In genomic region chr7:127076188-127076587, GRCm38 (mm10) we compare ENCODE assay signal across 27 mouse cellular contexts. TPM values are rescaled to one million over a fixed set of nuclear protein-coding genes. Genes with fewer than 3 reads are reported as not detected.
DNase-seq lines count a peak whose midpoint lies in the region; ATAC-seq and TF ChIP-seq lines count a peak whose summit lies in the region.
"Had no signal": no experiment of that assay in that cellular context is flagged by ENCODE, and none has a peak within 500 bp of the region (broad histone marks: within the 10 kb centered on the region; RNA-seq: fewer than 3 reads in every experiment).

No protein-coding gene starts in this region.

- 88% methylated on average over 5 of the region's 5 CpGs for WGBS in kidney, embryonic 15.5 days

- in situ Hi-C loops in Patski (cut with MboI; ENCODE audit: low pct_unique_long_range_greater_than_20kb) = no loop called here

- no peak overlapping the region for H3K9ac ChIP-seq in kidney, embryonic 15.5 days
- H3K9ac ChIP-seq: embryonic facial prominence, embryonic 12.5 days; forebrain, embryonic 15.5 days; hindbrain, embryonic 15.5 days; limb, embryonic 12.5 days; lung, embryonic 15.5 days had no signal

- POLR2A ChIA-PET in Patski (lab: Charles Lee) = no interaction called here

- H3K4me3 ChIP-seq in kidney, embryonic 15.5 days (replicated peaks) = no peak overlapping the region
- H3K4me3 ChIP-seq: embryonic facial prominence, embryonic 12.5 days; forebrain, embryonic 10.5 days; forebrain, embryonic 15.5 days; hindbrain, embryonic 10.5 days; hindbrain, embryonic 15.5 days; limb, embryonic 12.5 days; lung, embryonic 15.5 days; midbrain, embryonic 10.5 days had no signal

- intact Hi-C loops in left cerebral cortex, postnatal 14 days (cut with DNase I) = no loop called here

- H3K9me3 ChIP-seq in kidney, embryonic 15.5 days (replicated peaks) = no peaks in the 10 kb centered on the region
- H3K9me3 ChIP-seq: embryonic facial prominence, embryonic 12.5 days; forebrain, embryonic 10.5 days; forebrain, embryonic 15.5 days; hindbrain, embryonic 10.5 days; hindbrain, embryonic 15.5 days; lung, embryonic 15.5 days; midbrain, embryonic 10.5 days had no signal

- no peaks in the 10 kb centered on the region for H3K36me3 ChIP-seq in kidney, embryonic 15.5 days
- H3K36me3 ChIP-seq: embryonic facial prominence, embryonic 12.5 days; forebrain, embryonic 10.5 days; forebrain, embryonic 15.5 days; hindbrain, embryonic 10.5 days; hindbrain, embryonic 15.5 days; limb, embryonic 12.5 days; lung, embryonic 15.5 days; midbrain, embryonic 10.5 days had no signal

- DNase-seq in 3134 (ENCODE audit: extremely low read depth, insufficient read length, low spot score) (peak; percentile 49), Patski (ENCODE audit: low read depth, low spot score) (peak; percentile 72), MN1 (ENCODE audit: low spot score) (no peak)
- peak; percentile 48 to 81 for DNase-seq in kidney, postnatal 25 days
- DNase-seq in left cerebral cortex, postnatal 14 days (ENCODE audit: low spot score in 2 of 2) = no peak
- no peak for DNase-seq in ovary, postnatal 14 days (ENCODE audit: low spot score)
- DNase-seq: adrenal gland, postnatal 10 days; cerebellum, adult 8-10 months; cerebellum, postnatal 36 days; gastrocnemius, postnatal 10 days; heart, postnatal 14 days; thymus, adult 2 months; thymus, postnatal 36 days had no signal

- CTCF ChIA-PET in Patski (lab: Charles Lee) = no interaction called here

- H3K27ac ChIP-seq in kidney, embryonic 15.5 days = peak overlapping the region; percentile 45; the same call in 1 of the 2 replicates
- H3K27ac ChIP-seq: embryonic facial prominence, embryonic 12.5 days; forebrain, embryonic 10.5 days; forebrain, embryonic 15.5 days; hindbrain, embryonic 10.5 days; hindbrain, embryonic 15.5 days; limb, embryonic 12.5 days; lung, embryonic 15.5 days; midbrain, embryonic 10.5 days had no signal

- ATAC-seq in Patski = peak; percentile 17
- ATAC-seq in kidney, embryonic 15.5 days (replicated peaks; ENCODE audit: low FRiP score) = peak; percentile 58
- ATAC-seq: forebrain, embryonic 15.5 days; inflammation-experienced regulatory T-cells, adult 6 months; midbrain, embryonic 16.5 days had no signal

- no peaks in the 10 kb centered on the region for H3K27me3 ChIP-seq in Patski
- no peaks in the 10 kb centered on the region for H3K27me3 ChIP-seq in kidney, embryonic 15.5 days
- H3K27me3 ChIP-seq: embryonic facial prominence, embryonic 12.5 days; forebrain, embryonic 15.5 days; hindbrain, embryonic 15.5 days; limb, embryonic 12.5 days; lung, embryonic 15.5 days had no signal

- peaks cover 19% of the 10 kb centered on the region for H3K4me1 ChIP-seq in kidney, embryonic 15.5 days
- H3K4me1 ChIP-seq: embryonic facial prominence, embryonic 12.5 days; forebrain, embryonic 15.5 days; hindbrain, embryonic 10.5 days; hindbrain, embryonic 15.5 days; limb, embryonic 12.5 days had no signal

- TF ChIP-seq CTCF in Patski (IDR thresholded peaks at IDR 0.05) = no peak

- H3K4me2 ChIP-seq in kidney, embryonic 15.5 days = no peak overlapping the region
- H3K4me2 ChIP-seq: embryonic facial prominence, embryonic 12.5 days; forebrain, embryonic 15.5 days; hindbrain, embryonic 15.5 days; limb, embryonic 12.5 days; lung, embryonic 15.5 days had no signal

RNA-seq across cellular contexts. Expression of gene Zg16, which starts 10.9 kb away (rescaled TPM):
- not detected for polyA plus RNA-seq in Patski (2021)
- polyA plus RNA-seq in kidney, embryonic 15.5 days (2015; fragmentation: Nextera tagmentation; extraction: Ambion mirVana) = not detected in 2 replicates
- not detected for total RNA-seq in left cerebral cortex, postnatal 14 days (2021)
- total RNA-seq: gastrocnemius, postnatal 10 days; heart, postnatal 14 days; left cerebral cortex, postnatal 10 days had no signal
- polyA plus RNA-seq: embryonic facial prominence, embryonic 12.5 days; forebrain, embryonic 10.5 days; forebrain, embryonic 15.5 days; heart, embryonic 14.5 days; hindbrain, embryonic 10.5 days; hindbrain, embryonic 15.5 days; limb, embryonic 12.5 days; lung, embryonic 15.5 days; midbrain, embryonic 10.5 days; midbrain, embryonic 16.5 days; neural tube, embryonic 11.5 days had no signal

RNA-seq across cellular contexts. Expression of gene AI467606, which starts 15.0 kb away (rescaled TPM):
- polyA plus RNA-seq in Patski (2021) = 0.71 TPM
- polyA plus RNA-seq in kidney, embryonic 15.5 days (2015; fragmentation: Nextera tagmentation; extraction: Ambion mirVana) = 3.3 and 3.8 TPM in 2 replicates
- total RNA-seq in left cerebral cortex, postnatal 14 days (2021) = 1 to 10 TPM; 1.3 to 1.6 TPM

RNA-seq across cellular contexts. Expression of gene Kif22, which starts 33.9 kb away (rescaled TPM):
- 47.3 TPM for polyA plus RNA-seq in Patski (2021)
- polyA plus RNA-seq in kidney, embryonic 15.5 days (2015; fragmentation: Nextera tagmentation; extraction: Ambion mirVana) = 136 and 141 TPM in 2 replicates
- total RNA-seq in left cerebral cortex, postnatal 14 days (2021) = 10 to 100 TPM in 1 of 2 experiments, 1 to 10 TPM in 1; 9.6 to 10.4 TPM

RNA-seq across cellular contexts. Expression of gene Qprt, which starts 45.8 kb away (rescaled TPM):
- not detected for polyA plus RNA-seq in Patski (2021)
- 16.7 and 19.0 TPM in 2 replicates for polyA plus RNA-seq in kidney, embryonic 15.5 days (2015; fragmentation: Nextera tagmentation; extraction: Ambion mirVana)
- under 1 TPM in 1 of 2 experiments, not detected in 1; 0.25 TPM for total RNA-seq in left cerebral cortex, postnatal 14 days (2021)
- total RNA-seq: heart, postnatal 14 days had no signal

RNA-seq across cellular contexts. Expression of gene Maz, which starts 49.4 kb away (rescaled TPM):
- polyA plus RNA-seq in Patski (2021) = 139 TPM
- 64.4 and 65.8 TPM in 2 replicates for polyA plus RNA-seq in kidney, embryonic 15.5 days (2015; fragmentation: Nextera tagmentation; extraction: Ambion mirVana)
- 100 to 1,000 TPM; 260 to 271 TPM for total RNA-seq in left cerebral cortex, postnatal 14 days (2021)

Comparison
In these comparisons a context has a peak if more than half of its experiments do, and no peak if none do; other contexts are left out.
1. DNase-seq: peak in 3134 (single experiment), Patski (single experiment) and kidney, postnatal 25 days (2 of 2); none in MN1 (single experiment), left cerebral cortex, postnatal 14 days (0 of 2) and ovary, postnatal 14 days (single experiment).